Mouse (Mus musculus) layer of hippocampus, postnatal 36 days (tissue): ENCODE data around the gene Uggt1. TPM values are rescaled to one million over a fixed set of nuclear protein-coding genes. Genes with fewer than 3 reads are reported as not detected.
A peak's percentile ranks its signal among the peaks of the same experiment; 100 is the strongest.

Source experiments
- DNase-seq, 2 experiments: peaks; one replicate each; pipeline ENCODE4 v3.0.0; 2022
- microRNA-seq, 2 experiments: library from miRNA; unstranded; fragments of <30 nt; microRNA quantifications; one replicate each; pipeline ENCODE4 v1.2.0; 2021
- total RNA-seq, 2 experiments: library from RNA; stranded (reverse); gene quantifications; 2 replicates each; pipeline ENCODE4 v1.2.3; 2021

The Uggt1 gene
- total RNA-seq, 2 experiments from 2014 or later: 43.9 to 48.1 TPM

- no peak for DNase-seq
Observed at GRCm38 (mm10) chr1:36114844-36115243, 129.7 kb downstream of the Uggt1 start.

GRCm38 (mm10) chr1:36113670-36114069 lies 130.8 kb downstream of the Uggt1 start:
- DNase-seq: no peak

- no peak for DNase-seq
Observed at GRCm38 (mm10) chr1:36112665-36113064, 131.9 kb downstream of the Uggt1 start.

GRCm38 (mm10) chr1:36109987-36110386 lies 134.5 kb downstream of the Uggt1 start:
- DNase-seq: no peak

GRCm38 (mm10) chr1:36105917-36106706 lies 138.4 kb downstream of the Uggt1 start:
- no peak for DNase-seq

- no peak for DNase-seq
Observed at GRCm38 (mm10) chr1:36100371-36100770, 144.1 kb downstream of the Uggt1 start.

- DNase-seq: no peak
Observed at GRCm38 (mm10) chr1:36098432-36098831, 146.1 kb downstream of the Uggt1 start.

- peak; percentile 93 for DNase-seq
Observed at GRCm38 (mm10) chr1:36095423-36096272, 148.9 kb downstream of the Uggt1 start.

GRCm38 (mm10) chr1:36093741-36094140 lies 150.8 kb downstream of the Uggt1 start:
- DNase-seq: no peak

- no peak for DNase-seq
Observed at GRCm38 (mm10) chr1:36091246-36091645, 153.3 kb downstream of the Uggt1 start.

- no peak for DNase-seq
Observed at GRCm38 (mm10) chr1:36090722-36091110, 153.8 kb downstream of the Uggt1 start.

Small RNA genes lying within 50 kb of the gene (microRNA-seq; reads per million reads assigned to microRNA genes)
- gene Mir6897: 4.9 to 6.0 reads per million in 2 experiments

Other genes starting within 250 kb of the Uggt1 start
- 10 to 100 TPM; 38.7 to 39.9 TPM for gene Hs6st1, start 176.3 kb downstream of the Uggt1 start, total RNA-seq
- under 1 TPM; 0.51 to 0.67 TPM for gene Neurl3, start 30.0 kb upstream of the Uggt1 start, total RNA-seq
- gene Arid5a, start 63.0 kb upstream of the Uggt1 start, total RNA-seq: 10 to 100 TPM; 12.6 to 14.9 TPM
- 10 to 100 TPM; 70.3 to 74.4 TPM for gene Kansl3, start 124.5 kb upstream of the Uggt1 start, total RNA-seq
- not detected for gene Fer1l5, start 127.6 kb upstream of the Uggt1 start, total RNA-seq
- gene Lman2l, start 200.6 kb upstream of the Uggt1 start, total RNA-seq: 10 to 100 TPM; 77.4 to 78.5 TPM
- gene Cnnm4, start 226.9 kb upstream of the Uggt1 start, total RNA-seq: 10 to 100 TPM; 15.4 to 17.0 TPM